Mouse (Mus musculus) retina, embryonic 14.5 days (tissue): Measurements from ENCODE around the gene Rpia.

Source experiments
- DNase-seq: peaks from one replicate; pipeline ENCODE4 v3.0.0-alpha.2; 2015; ENCODE audit warnings: low spot score

Rpia gene

DNA sequence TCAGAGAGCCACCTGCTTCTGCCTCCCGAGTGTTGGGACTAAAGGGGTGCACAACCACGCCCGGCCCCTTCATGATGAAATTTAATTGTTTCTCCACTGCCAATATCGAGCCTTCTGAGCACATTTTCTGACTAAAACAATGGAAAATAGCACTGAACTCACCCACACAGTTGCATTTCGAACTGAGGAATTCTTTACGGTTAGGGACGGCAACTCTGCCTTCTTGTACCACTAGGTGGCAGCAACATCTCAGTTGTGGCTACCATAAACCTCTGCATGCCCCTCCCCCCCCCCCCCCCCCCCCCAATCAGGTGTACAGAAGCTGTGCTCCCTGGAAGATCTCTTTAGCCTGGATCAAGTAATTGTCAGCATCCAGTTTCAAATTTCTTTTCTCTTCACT lies 13.2 kb upstream of the Rpia start:
- peak; percentile 82 for DNase-seq

DNA sequence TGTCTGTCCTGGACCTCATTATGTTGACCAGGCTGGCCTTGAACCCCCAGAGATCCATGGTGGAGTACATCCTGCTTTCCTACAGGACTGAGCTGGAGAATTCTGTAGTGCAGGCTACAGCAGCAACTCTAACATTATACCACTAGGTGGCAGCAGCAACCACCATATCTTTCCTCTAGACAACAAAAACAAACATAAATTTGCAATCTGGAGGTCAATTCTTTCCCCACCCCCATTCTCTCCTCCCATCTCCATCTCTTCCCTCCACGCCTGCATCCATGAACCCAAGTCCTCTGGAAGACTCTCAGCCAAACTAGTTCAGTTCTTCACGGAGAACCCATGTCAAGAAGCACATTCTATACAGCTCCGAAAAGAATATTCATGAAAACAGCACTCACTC lies 12.6 kb upstream of the Rpia start:
- peak; percentile 84 for DNase-seq

DNA sequence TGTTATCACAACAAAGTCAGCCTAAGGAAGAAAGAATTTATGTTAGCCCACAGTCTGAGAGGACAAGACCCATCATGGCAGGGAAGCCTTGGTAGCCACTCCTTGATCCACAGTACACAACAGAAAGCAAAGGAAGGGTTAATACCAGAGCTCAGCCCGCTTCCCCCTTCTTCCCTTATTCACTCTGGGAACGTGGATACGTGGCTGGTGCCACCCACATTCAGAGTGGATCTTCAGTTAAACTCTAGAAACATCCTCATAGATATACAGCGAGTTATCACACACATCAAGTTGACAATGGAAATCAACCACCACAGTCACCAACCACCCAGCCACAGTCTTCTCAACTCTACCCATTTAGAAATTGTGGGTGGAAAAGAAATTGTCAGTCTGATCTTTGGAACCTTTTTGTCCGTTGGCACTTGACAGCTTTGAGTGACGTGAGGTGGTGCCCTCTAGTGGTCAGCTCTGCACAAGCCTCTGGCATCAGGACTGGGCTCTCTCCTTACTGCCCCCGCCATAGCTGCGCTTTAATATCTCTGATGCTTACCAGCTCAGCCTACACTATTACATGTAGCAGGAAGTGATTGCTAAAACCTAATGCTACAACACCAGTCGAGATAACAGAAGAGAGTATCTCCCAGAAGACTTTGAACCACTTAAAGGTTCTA lies 5.7 kb upstream of the Rpia start:
- peak; percentile 76 for DNase-seq

DNA sequence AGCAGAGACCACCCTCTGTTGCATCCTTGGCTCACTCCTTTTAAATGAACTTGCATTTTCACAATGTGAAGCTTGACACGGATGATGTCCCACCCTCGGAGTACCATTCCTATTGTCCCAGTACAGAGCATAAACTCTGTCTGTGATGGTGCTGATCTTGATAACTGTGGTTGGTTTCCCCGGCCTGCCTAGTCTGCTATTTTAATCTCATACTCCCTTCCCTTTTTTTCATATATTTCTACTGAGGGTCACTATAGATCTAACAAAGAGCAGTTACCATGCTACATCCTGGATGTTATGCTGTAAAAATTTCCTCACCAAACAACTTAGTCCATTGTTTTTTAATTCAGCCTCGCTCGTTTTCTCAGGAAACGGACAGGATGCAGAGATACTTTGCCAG lies 4.9 kb upstream of the Rpia start:
- DNase-seq = no peak

DNA sequence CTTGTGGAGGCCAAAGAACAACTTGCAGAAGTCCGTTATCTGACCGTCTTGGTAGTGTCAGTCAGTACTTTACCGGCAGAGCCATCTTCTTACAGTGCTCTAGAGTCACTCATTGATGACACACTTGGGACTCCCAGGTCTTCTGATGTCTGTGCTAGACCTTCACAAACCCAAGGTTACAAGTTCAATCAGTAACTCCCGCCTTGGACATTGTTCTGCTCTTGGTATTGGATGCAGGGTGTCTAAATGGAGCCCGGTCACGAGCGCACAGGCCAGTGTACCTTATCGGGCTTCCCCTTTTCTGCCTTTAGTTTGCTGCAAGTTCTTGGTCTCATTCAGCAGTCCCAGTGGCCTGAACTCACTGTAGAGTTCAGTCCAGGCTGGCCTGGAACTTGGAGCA lies 612 bp upstream of the Rpia start:
- DNase-seq = no peak

DNA sequence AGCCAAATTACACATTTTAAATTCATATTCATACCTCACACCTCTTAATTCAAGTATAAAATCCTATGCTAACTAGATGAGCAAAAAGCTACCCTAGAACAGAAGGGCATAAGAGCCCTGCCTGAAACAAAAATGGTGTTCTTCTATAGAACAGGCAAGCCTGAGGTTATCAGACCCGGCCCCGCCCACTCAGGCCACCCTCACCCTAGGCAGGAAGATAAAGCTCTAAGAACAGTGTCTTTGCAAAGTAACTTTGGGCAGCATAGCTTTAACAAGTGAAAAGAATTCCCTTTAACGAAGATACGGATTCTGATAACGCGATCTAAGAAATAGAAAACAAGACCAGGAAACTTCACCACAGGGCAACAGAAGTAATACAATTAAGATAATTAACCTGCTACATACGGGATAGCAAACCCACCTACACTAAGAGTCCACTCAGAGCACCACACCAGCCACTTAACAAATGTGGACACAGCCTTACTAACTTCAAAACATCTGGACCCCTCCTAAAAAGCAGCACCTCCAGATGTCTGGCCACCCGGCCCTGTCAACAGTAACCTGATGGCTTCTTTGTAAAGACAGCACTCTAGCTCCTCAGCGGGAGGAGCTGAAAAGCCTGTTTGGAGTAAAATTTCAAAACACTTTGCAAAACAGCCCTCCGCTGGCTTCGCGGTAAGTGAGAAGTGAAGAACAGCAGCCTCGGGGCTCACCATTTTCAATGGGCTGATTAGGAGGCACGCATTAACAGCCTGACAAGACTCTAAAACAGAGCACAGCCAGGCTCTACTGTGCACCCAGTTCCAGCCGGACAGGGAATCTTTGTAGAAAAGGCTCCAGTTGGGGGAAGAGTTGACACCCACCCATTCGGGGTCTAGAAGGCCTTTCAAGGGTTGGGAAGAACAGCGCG lies 925 bp downstream of the Rpia start:
- peak; percentile 47 for DNase-seq

DNA sequence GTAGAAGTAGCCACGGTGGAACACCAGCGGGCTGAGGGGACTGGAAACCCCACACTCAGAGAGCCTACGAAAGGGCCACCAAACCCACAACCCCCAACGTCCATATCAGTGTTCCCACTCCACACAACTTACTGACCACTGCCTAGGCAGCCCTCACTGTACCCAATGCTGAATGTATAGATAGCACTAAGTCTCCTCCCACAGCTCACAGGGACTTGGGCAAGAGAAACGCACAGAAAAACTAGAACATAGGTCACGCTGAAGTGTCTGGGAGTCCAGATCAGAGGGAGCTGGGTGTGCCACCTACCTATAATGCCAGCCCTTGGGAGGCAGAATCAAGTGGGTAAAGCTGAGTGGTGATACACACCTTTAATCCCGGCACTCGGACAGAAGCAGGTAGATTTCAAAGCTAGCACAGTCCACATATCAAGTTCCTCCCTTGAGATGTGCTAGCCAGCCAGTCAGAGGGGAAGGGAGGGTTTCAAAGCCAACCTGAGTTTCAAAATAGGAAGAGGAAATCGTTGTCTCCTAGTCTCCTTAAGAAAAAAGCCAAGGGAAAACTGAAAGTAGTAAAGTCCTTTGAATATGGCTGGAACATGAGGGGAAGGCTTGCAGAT lies 1.9 kb downstream of the Rpia start:
- no peak for DNase-seq

DNA sequence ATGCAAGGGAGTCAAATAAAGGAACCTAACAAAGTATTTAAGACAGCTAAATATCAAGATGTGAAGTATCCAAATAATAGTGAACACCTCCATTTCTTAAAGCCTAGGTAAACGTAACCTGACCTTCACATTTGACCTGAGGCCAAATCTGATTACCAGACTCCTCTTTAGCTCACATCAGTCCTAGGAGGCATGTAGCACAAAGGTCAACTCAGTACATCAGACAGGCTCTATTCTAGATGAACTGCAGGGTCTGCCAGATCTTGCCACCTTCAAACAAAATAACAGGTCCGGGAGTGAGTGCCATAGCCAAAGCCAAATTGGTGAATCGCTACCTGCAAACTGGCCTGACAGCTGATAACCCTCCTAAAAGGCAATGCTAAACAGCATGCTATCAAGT lies 2.9 kb downstream of the Rpia start:
- no peak for DNase-seq

DNA sequence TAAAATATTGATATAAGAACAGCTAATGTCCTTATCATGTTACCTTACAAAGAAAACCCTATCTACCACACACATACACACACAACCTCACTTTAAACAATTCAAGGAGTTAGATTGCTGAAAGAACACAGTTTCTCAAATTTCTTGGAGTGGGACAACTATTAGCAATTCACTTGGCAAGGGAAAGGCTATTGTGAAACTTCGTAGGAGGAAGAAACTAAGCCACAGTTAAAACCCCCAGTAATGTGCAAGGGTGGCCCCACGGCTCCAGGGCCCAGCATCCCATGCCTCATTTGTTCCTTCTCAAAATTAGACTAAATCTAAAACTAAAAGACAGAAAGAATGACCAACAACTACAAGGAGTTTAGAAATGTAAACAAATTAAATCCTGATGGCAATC lies 4.5 kb downstream of the Rpia start:
- no peak for DNase-seq

DNA sequence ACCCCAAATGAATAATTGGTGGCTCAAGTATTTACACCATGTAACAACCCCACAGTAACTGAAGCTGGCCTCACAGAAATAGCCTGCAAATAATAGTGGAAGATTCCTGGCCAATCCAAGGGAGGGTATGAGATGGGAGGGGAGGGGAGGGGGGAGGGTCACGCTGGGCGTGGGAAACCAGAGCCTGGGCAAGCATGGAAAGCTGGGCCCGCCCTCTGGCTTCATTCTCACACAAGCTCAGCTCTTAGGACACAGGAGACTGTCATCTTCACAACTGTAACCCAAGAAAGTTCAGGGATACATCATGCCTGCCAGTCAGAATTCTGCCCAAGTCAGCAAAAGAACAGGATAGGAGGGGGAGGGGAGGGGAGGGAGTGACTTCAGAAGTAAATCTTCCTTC lies 6.2 kb downstream of the Rpia start:
- no peak for DNase-seq

DNA sequence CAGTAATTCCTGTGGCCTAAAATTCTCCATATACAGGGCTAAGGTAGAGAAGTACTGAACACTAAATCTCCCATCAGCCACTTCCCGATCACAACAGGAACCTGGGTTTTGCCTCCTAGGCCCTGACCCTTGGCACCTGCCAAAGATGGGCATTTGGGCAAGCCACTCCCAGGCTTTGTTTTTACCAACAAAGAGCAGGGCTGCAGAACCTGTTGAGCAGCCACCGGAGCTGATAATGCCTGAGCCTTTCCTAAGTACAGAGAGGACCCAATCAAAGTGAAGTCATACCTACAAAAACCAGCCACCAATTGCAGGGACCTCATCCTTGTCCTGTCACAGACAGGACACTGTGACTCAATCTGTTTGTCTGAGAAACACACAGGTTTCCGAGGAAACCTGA lies 7.2 kb downstream of the Rpia start:
- no peak for DNase-seq

DNA sequence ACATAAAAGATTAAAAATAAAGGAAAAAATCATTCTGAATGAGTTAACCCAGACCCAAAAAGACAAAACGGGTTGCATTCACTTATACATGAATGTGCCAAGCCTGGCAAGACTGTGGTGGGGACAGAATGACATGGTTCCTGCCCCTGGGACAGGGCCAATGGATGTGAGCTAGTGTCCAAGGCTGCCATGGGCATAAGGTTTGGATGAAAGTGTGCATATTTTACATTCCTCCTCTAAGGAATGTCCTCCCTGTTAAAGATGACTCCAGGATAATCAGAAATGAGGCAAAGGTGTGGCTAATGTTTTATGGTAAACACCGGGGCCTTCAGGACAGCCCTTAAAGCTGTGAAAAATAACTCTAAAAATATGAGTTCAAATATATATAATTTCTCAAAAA lies 10.7 kb downstream of the Rpia start:
- no peak for DNase-seq

DNA sequence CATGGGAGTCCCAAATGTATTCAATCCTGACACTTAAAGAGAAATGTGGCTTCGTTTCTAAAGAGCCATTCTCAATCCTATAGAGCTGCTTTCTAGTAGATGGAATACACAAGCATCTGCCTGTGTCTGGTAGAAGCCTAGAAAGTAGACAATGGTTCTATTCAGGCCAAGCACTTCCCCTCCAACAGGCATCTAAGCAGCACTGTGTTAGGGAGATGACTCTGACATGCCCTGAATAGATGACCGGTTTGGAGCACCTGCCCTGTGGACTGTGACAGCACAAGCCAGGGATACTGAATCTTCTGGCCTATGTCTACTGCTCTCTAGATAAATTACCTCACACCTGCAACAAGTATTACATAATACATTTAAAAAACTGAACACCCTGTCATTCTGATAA lies 17.7 kb downstream of the Rpia start:
- DNase-seq = no peak

DNA sequence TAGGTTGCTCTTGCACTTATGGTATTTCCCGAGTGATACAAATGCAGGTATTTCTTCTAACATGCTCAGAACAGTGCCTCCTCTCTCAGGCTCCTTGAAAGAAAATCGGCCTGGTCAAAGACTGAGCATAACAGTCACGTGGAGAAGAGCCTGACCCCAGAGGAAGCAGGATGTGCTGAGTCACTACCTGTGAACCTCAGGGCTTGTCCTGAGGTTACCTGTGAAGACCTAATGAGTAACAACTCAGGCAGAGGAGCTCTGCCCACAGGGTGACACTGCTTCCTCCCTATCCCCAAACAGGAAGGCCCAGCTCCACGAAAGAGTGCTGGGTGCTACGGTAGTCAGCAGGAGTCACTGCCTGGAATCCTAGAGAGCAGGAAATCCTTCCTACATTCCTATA lies 18.3 kb downstream of the Rpia start:
- DNase-seq = no peak

DNA sequence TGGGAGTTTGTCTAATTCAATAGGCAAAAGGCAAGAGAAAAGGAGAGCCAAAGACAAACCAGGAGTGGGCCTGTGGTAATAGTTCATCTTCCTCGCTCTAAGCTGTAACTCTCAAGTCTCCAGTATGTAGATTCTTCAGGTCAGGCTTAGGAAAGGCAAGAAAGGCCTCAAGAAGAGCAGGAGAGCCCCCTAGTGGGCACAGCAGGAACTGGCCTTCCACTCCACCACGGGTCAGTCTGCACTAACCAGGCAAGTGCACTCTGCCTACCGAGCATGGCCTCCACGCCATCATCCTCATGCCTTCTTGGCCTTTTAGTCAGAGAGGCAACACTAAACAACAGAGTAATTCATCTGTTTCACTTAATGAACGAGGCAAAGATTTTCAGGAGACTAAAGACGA lies 23.3 kb downstream of the Rpia start:
- DNase-seq = peak; percentile 92

DNA sequence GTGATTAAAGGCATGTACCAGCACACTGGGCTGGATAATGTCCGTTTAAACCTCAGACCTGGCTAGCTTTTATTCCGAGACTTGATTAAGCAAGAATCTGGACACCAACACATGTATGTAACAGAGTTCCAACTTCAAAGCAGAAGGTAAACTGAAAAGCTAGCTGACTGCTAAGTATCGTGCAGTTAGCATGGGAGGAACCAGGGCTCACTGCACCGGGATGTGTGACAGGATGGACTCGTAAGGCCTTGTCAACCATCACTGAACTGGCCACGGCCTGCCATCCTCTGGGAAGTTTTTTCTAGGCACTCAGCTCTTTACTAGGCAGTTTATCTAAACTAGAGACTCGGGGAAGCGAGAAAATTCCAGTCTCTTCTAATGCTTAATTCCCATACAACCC lies 27.0 kb downstream of the Rpia start:
- no peak for DNase-seq

DNA sequence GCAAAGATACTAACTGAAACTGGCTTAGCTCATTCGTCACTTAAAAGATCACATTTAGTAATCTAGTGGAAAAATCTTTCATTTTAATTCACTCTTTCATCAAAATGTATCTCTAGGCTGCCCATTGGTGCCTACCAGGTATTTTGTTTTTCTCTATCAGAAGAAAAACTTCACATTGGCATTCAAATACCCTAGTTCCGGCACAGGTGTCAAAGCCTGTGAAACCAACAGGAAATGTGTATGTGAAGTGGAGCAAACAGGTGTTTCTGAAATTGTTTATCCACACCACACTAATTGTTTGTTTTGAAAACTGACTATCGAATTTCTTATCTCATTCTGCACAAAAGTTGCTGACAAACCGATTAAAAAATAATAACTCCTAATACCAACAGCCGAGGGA lies 27.5 kb downstream of the Rpia start:
- no peak for DNase-seq

DNA sequence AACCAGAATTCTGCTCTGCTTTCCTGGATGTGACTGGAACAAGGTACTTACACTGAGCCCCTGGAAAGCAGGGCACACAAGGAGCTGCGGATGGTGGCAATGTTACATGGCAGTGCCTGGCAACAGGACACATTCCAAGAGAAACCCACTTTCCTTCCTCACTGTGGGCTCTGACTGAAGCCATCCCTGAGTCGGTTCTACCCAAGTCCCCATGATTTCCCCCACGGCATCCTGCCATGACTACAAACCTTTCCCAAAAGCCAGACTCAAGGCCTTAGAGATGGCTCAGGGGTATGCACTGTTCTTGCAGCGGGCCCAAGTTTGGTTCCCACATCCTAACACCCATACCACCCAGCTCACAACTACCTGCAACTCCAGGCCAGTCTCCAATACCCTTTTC lies 28.2 kb downstream of the Rpia start:
- no peak for DNase-seq

DNA sequence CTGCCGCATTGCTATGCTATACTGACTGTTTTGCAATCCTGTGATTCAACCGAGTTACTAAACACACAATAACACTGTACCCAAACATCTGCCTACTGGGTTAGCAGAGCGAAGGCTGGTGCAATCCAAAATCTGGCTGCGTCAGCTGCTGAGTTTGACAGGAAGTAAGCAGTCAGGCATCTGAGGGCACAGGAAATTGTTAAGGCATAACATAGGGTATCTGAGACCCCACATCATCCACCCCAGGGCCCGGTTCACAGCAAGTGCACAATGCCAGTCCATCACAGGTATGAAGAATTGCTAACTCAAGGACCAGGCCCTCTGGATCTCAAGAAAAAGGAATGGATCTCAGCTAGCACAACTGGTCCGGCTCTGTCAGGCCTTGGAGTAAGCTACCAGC lies 29.4 kb downstream of the Rpia start:
- no peak for DNase-seq

DNA sequence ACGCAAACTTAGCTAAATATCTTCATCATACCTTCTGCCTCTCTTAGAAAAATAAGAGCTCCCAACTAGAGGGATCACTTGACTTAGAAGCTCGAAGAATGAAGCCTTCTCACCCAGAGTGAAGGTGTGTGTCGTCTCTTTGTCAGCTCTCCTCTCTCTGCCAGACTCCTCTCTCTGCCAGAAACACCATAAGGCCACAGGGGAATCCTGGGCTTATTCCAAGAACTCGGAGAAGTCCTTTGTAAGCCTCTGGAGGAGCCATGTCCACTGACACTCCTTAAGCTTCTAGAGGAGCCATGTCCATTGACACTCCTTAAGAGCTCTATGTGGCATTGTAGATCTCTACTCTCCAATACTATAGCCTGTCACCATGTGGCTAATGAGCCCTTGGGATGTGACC lies 31.1 kb downstream of the Rpia start:
- DNase-seq = no peak

DNA sequence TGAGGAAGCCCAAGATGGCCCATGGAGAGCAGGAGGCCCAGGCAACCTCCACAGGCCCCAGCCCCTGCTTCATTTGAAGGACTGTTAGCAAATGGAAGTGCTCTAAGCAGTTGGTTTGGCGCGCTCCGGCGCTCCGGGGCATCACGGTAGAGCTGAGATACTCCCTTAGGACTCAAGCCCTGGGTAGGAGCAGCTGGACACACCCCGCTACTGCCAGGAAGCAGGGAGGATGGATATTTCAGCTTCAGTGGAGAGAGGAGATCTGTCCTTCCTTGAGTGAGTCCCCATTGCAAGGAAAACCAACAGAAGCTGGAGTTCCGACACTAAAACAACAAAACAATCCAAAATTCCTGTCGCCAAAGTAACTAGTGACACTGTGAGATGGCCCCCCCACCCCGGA lies 37.2 kb downstream of the Rpia start:
- no peak for DNase-seq

DNA sequence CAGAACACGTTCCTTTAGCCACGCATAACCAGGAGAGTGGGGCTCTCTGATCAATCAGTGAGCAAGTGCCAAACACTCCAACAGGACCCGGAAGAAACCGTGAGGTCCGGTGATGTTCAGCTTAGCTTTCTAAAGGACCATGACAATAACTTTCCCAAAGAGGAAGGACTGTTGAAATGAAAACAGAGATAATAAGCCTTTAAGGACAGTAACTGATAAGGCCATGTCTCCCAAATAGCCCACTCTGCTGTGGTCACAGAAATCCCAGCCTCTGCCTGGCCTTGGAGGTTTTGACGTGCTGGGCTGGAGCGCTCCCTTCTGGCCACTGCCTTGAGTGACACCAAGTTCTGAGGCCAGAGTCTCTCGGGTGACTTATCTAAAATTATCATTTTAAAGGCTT lies 39.7 kb downstream of the Rpia start:
- peak; percentile 65 for DNase-seq

DNA sequence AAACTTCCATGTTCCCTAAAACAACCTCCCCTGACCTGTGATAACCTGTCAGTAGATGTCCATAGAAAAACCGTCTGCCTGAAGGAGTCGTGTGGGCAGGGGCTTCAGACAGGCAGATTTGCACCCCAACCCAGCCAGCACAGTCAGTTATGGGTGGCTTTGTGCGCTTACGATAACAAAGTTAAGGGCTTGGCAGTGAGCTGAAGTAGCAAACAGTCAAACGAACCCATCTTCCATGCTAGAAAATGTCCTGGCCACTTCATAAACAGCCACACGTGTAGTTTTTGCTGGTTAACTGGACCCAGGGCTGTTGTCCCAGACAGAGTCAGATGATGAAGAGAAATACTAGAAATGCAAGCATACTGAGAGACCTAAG lies 40.1 kb downstream of the Rpia start:
- DNase-seq = no peak
